Mouse (Mus musculus) cerebellum, adult 2 months (tissue): ENCODE results near the gene Sft2d1.

Experiments used
- CTCF ChIP-seq: fragments of 200-500 bp; IDR thresholded peaks from 2 replicates; pipeline ENCODE4 v1.5.1; 2011; ENCODE audit warnings: low read depth, mild to moderate bottlenecking, control low read depth, low read length, moderate library complexity, borderline replicate concordance; ENCODE audit not compliant: insufficient read depth
- POLR2A ChIP-seq: fragments of 200-500 bp; IDR thresholded peaks from 2 replicates; pipeline ENCODE4 v1.6.1; 2011; ENCODE audit warnings: low read length, control low read depth, borderline replicate concordance; ENCODE audit not compliant: insufficient read depth

DNA sequence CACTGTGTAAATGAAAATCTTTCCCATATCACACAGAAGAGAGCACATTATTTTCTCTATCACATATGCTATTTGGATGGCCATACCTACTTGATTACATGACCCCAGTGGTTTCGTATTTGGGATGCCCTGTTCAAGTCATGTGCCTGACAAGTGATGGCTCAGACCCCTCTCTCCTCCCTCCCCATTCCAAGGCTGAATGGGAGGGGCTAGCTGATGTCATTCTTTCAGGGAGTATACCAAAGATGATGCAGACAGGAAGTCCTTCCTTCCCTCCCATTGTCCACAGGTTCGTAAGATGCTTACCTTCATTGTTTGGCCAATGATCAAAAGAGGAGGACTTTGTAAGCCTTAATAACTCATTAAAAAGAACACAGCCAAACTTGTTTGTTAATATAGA lies 58.3 kb downstream of the Sft2d1 start:
- TF ChIP-seq POLR2A = no peak
- TF ChIP-seq CTCF = no peak
